19 mouse cellular contexts compared by ENCODE assay signal in genomic region chr13:11928709-11929108, GRCm38 (mm10).
DNase-seq lines count a peak whose midpoint lies in the region; ATAC-seq lines count a peak whose summit lies in the region.
"Had no signal": no experiment of that assay in that cellular context is flagged by ENCODE, and none has a peak within 500 bp of the region (broad histone marks: within the 10 kb centered on the region; RNA-seq: fewer than 3 reads in every experiment).

No protein-coding gene starts in this region.

- ATAC-seq in intestine, embryonic 14.5 days (replicated peaks; ENCODE audit: low FRiP score, low TSS enrichment, low read depth): no peak
- no peak for ATAC-seq in intestine, embryonic 15.5 days
- ATAC-seq: forebrain, embryonic 13.5 days; forebrain, postnatal 0 days had no signal

- no peak overlapping the region for H3K9ac ChIP-seq in intestine, embryonic 14.5 days (ENCODE audit: low read length)
- H3K9ac ChIP-seq in intestine, embryonic 15.5 days: no peak overlapping the region
- H3K9ac ChIP-seq: embryonic facial prominence, embryonic 13.5 days; forebrain, embryonic 13.5 days; forebrain, postnatal 0 days; heart, embryonic 15.5 days; hindbrain, embryonic 15.5 days had no signal

- 90% methylated on average over 3 of the region's 3 CpGs for WGBS in intestine, embryonic 14.5 days
- 90% methylated on average over 3 of the region's 3 CpGs for WGBS in intestine, embryonic 15.5 days

- H3K4me2 ChIP-seq in intestine, embryonic 14.5 days (ENCODE audit: low read length): no peak overlapping the region
- no peak overlapping the region for H3K4me2 ChIP-seq in intestine, embryonic 15.5 days (replicated peaks)
- H3K4me2 ChIP-seq: embryonic facial prominence, embryonic 13.5 days; forebrain, embryonic 13.5 days; heart, embryonic 11.5 days; heart, embryonic 15.5 days; hindbrain, embryonic 15.5 days had no signal

- H3K9me3 ChIP-seq in intestine, embryonic 14.5 days (ENCODE audit: control insufficient read depth, low read length): no peaks in the 10 kb centered on the region
- no peaks in the 10 kb centered on the region for H3K9me3 ChIP-seq in intestine, embryonic 15.5 days
- H3K9me3 ChIP-seq: embryonic facial prominence, embryonic 13.5 days; forebrain, embryonic 13.5 days; heart, embryonic 15.5 days; hindbrain, embryonic 10.5 days; hindbrain, embryonic 15.5 days had no signal

- H3K4me1 ChIP-seq in intestine, embryonic 14.5 days (replicated peaks; ENCODE audit: control insufficient read depth, insufficient read depth, low read length): no peaks in the 10 kb centered on the region
- H3K4me1 ChIP-seq in intestine, embryonic 15.5 days (replicated peaks): no peaks in the 10 kb centered on the region
- H3K4me1 ChIP-seq: forebrain, embryonic 13.5 days; hindbrain, embryonic 10.5 days; hindbrain, embryonic 15.5 days had no signal

- H3K27ac ChIP-seq in intestine, embryonic 14.5 days (ENCODE audit: low read depth): no peak overlapping the region
- no peak overlapping the region for H3K27ac ChIP-seq in intestine, embryonic 15.5 days
- H3K27ac ChIP-seq: embryonic facial prominence, embryonic 13.5 days; forebrain, embryonic 13.5 days; heart, embryonic 15.5 days; hindbrain, embryonic 10.5 days; hindbrain, embryonic 15.5 days had no signal

- H3K36me3 ChIP-seq in intestine, embryonic 14.5 days (ENCODE audit: control insufficient read depth, insufficient read depth, low read length): no peaks in the 10 kb centered on the region
- H3K36me3 ChIP-seq in intestine, embryonic 15.5 days: no peaks in the 10 kb centered on the region
- H3K36me3 ChIP-seq: embryonic facial prominence, embryonic 13.5 days; heart, embryonic 15.5 days; hindbrain, embryonic 10.5 days; hindbrain, embryonic 15.5 days had no signal

- no peak overlapping the region for H3K4me3 ChIP-seq in intestine, embryonic 14.5 days (ENCODE audit: low read depth, low read length)
- H3K4me3 ChIP-seq in intestine, embryonic 15.5 days (replicated peaks): no peak overlapping the region
- H3K4me3 ChIP-seq: embryonic facial prominence, embryonic 13.5 days; forebrain, embryonic 13.5 days; heart, adult 2 months; heart, embryonic 15.5 days; hindbrain, embryonic 10.5 days; hindbrain, embryonic 15.5 days had no signal

- DNase-seq in intestine, embryonic 14.5 days (ENCODE audit: low spot score): peak; percentile 40
- DNase-seq in cerebellum, adult 18-20 months: peak; percentile 47 to 56
- DNase-seq in cerebellum, postnatal 10 days: peak; percentile 63 to 69
- DNase-seq in kidney, postnatal 14 days: no peak
- DNase-seq in ovary, postnatal 36 days (ENCODE audit: low spot score): no peak
- DNase-seq in left cerebral cortex, adult 18-20 months (ENCODE audit: low spot score in 2 of 2): no peak
- DNase-seq: adrenal gland, postnatal 14 days; forebrain, postnatal 0 days; gastrocnemius, postnatal 14 days; heart, adult 2 months; heart, postnatal 14 days; kidney, adult 11 months had no signal

- H3K27me3 ChIP-seq in intestine, embryonic 14.5 days (replicated peaks; ENCODE audit: control insufficient read depth, insufficient read depth, low read length): no peaks in the 10 kb centered on the region
- no peaks in the 10 kb centered on the region for H3K27me3 ChIP-seq in intestine, embryonic 15.5 days (replicated peaks)
- H3K27me3 ChIP-seq: embryonic facial prominence, embryonic 13.5 days; forebrain, embryonic 13.5 days; heart, embryonic 15.5 days; hindbrain, embryonic 15.5 days had no signal

Comparison
In these comparisons a context has a peak if more than half of its experiments do, and no peak if none do; other contexts are left out.
1. DNase-seq: peak in intestine, embryonic 14.5 days (single experiment), cerebellum, adult 18-20 months (2 of 2) and cerebellum, postnatal 10 days (2 of 2); none in kidney, postnatal 14 days (single experiment), ovary, postnatal 36 days (single experiment) and left cerebral cortex, adult 18-20 months (0 of 2).